Mouse (Mus musculus) neural tube, postnatal 0 days (tissue): ENCODE results near the gene Gfer. TPM values are rescaled to one million over a fixed set of nuclear protein-coding genes. Genes with fewer than 3 reads are reported as not detected.

Source experiments
- polyA plus RNA-seq: library from polyadenylated mRNA; unstranded; fragments of >200 nt; fragmentation: Nextera tagmentation; extraction: Ambion mirVana; gene quantifications from 2 replicates; pipeline ENCODE4 v1.2.1, GENCODE M21; 2015

Gene Gfer
- polyA plus RNA-seq, result 38.1 and 38.9 TPM in 2 replicates

GRCm38 (mm10) chr17:24696011-24696697, at the start of gene Gfer, which contains the start of gene Noxo1:
Gene Gfer (minus strand): TSS chr17:24696156.
Gene Noxo1 (plus strand): TSS chr17:24696234.

GRCm38 (mm10) chr17:24736330-24737051, 40.5 kb upstream of the Gfer start, which contains the start of gene Msrb1:
Gene Msrb1 (plus strand): TSS chr17:24736642.

GRCm38 (mm10) chr17:24727618-24728017, 31.7 kb upstream of the Gfer start, which contains the start of gene Rpl3l:
Gene Rpl3l (plus strand): TSS chr17:24727820.

GRCm38 (mm10) chr17:24724184-24724583, 28.2 kb upstream of the Gfer start, which contains the start of gene Ndufb10:
Gene Ndufb10 (minus strand): TSS chr17:24724478.

GRCm38 (mm10) chr17:24717943-24718342, 22.0 kb upstream of the Gfer start, which contains the start of the genes Rnf151 and Rps2:
Gene Rnf151 (minus strand): TSS chr17:24718063.
Gene Rps2 (plus strand): TSS chr17:24718116.

GRCm38 (mm10) chr17:24706982-24707800, 11.2 kb upstream of the Gfer start, which contains the start of gene Tbl3:
Gene Tbl3 (minus strand): TSS chr17:24707660.

GRCm38 (mm10) chr17:24689251-24690081, 6.5 kb downstream of the Gfer start, which contains the start of gene Syngr3:
Gene Syngr3 (minus strand): TSS chr17:24689955.

GRCm38 (mm10) chr17:24669545-24670245, 26.3 kb downstream of the Gfer start, which contains the start of gene Zfp598:
Gene Zfp598 (plus strand): TSS chr17:24669687.

GRCm38 (mm10) chr17:24658017-24658758, 37.8 kb downstream of the Gfer start, which contains the start of gene Npw:
Gene Npw (minus strand): TSS chr17:24658457.

GRCm38 (mm10) chr17:24650070-24650616, 45.8 kb downstream of the Gfer start, which contains the start of gene Slc9a3r2:
Gene Slc9a3r2 (minus strand): TSS chr17:24650327.

Other genes starting within 250 kb of the Gfer start
- 33.1 and 43.4 TPM in 2 replicates for gene E4f1, start 225.8 kb downstream of the Gfer start, polyA plus RNA-seq
- gene Pgp, start 225.8 kb downstream of the Gfer start, polyA plus RNA-seq, result 108 and 113 TPM in 2 replicates
- 2.1 and 3.0 TPM in 2 replicates for gene Bricd5, start 222.3 kb downstream of the Gfer start, polyA plus RNA-seq
- 24.4 and 25.9 TPM in 2 replicates for gene Mlst8, start 217.1 kb downstream of the Gfer start, polyA plus RNA-seq
- gene Caskin1, start 207.6 kb downstream of the Gfer start, polyA plus RNA-seq, result 62.8 and 68.5 TPM in 2 replicates
- gene Traf7, start 168.2 kb downstream of the Gfer start, polyA plus RNA-seq, result 50.6 and 60.2 TPM in 2 replicates
- 12.8 and 13.8 TPM in 2 replicates for gene Rab26, start 161.9 kb downstream of the Gfer start, polyA plus RNA-seq
- 23.6 and 24.9 TPM in 2 replicates for gene Pkd1, start 146.3 kb downstream of the Gfer start, polyA plus RNA-seq
- gene Tsc2, start 63.5 kb downstream of the Gfer start, polyA plus RNA-seq, result 45.5 and 59.7 TPM in 2 replicates
- gene Nthl1, start 63.5 kb downstream of the Gfer start, polyA plus RNA-seq, result 6.5 and 6.9 TPM in 2 replicates
- 82.2 and 84.4 TPM in 2 replicates for gene Slc9a3r2, start 45.8 kb downstream of the Gfer start, polyA plus RNA-seq
- 0.93 and 1.2 TPM in 2 replicates for gene Npw, start 37.7 kb downstream of the Gfer start, polyA plus RNA-seq
- gene Zfp598, start 26.5 kb downstream of the Gfer start, polyA plus RNA-seq, result 13.9 and 18.2 TPM in 2 replicates
- 269 and 290 TPM in 2 replicates for gene Syngr3, start 6.2 kb downstream of the Gfer start, polyA plus RNA-seq
- gene Noxo1, start 78 bp upstream of the Gfer start, polyA plus RNA-seq, result 1.7 and 2.3 TPM in 2 replicates
- 43.3 and 47.7 TPM in 2 replicates for gene Tbl3, start 11.5 kb upstream of the Gfer start, polyA plus RNA-seq
- not detected in 2 replicates for gene Rnf151, start 21.9 kb upstream of the Gfer start, polyA plus RNA-seq
- gene Rps2, start 22.0 kb upstream of the Gfer start, polyA plus RNA-seq, result 836 and 837 TPM in 2 replicates
- 375 and 378 TPM in 2 replicates for gene Ndufb10, start 28.3 kb upstream of the Gfer start, polyA plus RNA-seq
- gene Rpl3l, start 31.7 kb upstream of the Gfer start, polyA plus RNA-seq, result 0.27 and 0.40 TPM in 2 replicates
- gene Msrb1, start 40.5 kb upstream of the Gfer start, polyA plus RNA-seq, result 24.4 and 29.7 TPM in 2 replicates
- gene Hs3st6, start 56.8 kb upstream of the Gfer start, polyA plus RNA-seq, result 0.20 and 0.57 TPM in 2 replicates
- gene Meiob, start 108.1 kb upstream of the Gfer start, polyA plus RNA-seq, result not detected in 2 replicates
- gene Hagh, start 144.0 kb upstream of the Gfer start, polyA plus RNA-seq, result 101 and 108 TPM in 2 replicates
- 28.1 and 29.5 TPM in 2 replicates for gene Fahd1, start 154.2 kb upstream of the Gfer start, polyA plus RNA-seq
- gene Igfals, start 169.8 kb upstream of the Gfer start, polyA plus RNA-seq, result 0.25 and 0.35 TPM in 2 replicates
- gene Nubp2, start 190.2 kb upstream of the Gfer start, polyA plus RNA-seq, result 61.6 and 67.5 TPM in 2 replicates
- gene Spsb3, start 190.5 kb upstream of the Gfer start, polyA plus RNA-seq, result 85.2 and 90.4 TPM in 2 replicates
- 28.3 and 29.9 TPM in 2 replicates for gene Eme2, start 198.9 kb upstream of the Gfer start, polyA plus RNA-seq
- 131 and 137 TPM in 2 replicates for gene Mrps34, start 199.0 kb upstream of the Gfer start, polyA plus RNA-seq
- gene Nme3, start 200.3 kb upstream of the Gfer start, polyA plus RNA-seq, result 123 TPM in 2 replicates
- gene Mapk8ip3, start 240.8 kb upstream of the Gfer start, polyA plus RNA-seq, result 58.6 and 70.9 TPM in 2 replicates